Mouse (Mus musculus) testis, adult 2 months (tissue): ENCODE results near the gene Gm17304.

Experiments used
- CTCF ChIP-seq: fragments of 200-500 bp; IDR thresholded peaks from 2 replicates; pipeline ENCODE4 v1.5.1; 2012; ENCODE audit warnings: low read depth, mild to moderate bottlenecking, inconsistent platforms, low read length, moderate library complexity; ENCODE audit not compliant: control insufficient read depth, insufficient read depth, insufficient replicate concordance
- POLR2A ChIP-seq: fragments of 200-500 bp; IDR thresholded peaks from 2 replicates; pipeline ENCODE4 v1.6.1; 2012; ENCODE audit warnings: low read depth, mild to moderate bottlenecking, inconsistent platforms, low read length, moderate library complexity; ENCODE audit not compliant: control insufficient read depth

GRCm38 (mm10) chr5:106594388-106594787 lies 14.5 kb upstream of the Gm17304 start:
- TF ChIP-seq CTCF (no peak), POLR2A (no peak)
